Mouse (Mus musculus): ENCODE measurements at regions not wholly inside any gene's neighbourhood (a gene's known extent, or its start where the extent isn't known, plus 50 kb on each side); places are given as distances from the start of the nearest gene placed in this dataset.
A peak's percentile ranks its signal among the peaks of the same experiment; 100 is the strongest.

GRCm38 (mm10) chr8:109012655-109013054, 481.2 kb upstream of the Pmfbp1 start:
- DNase-seq (ENCODE audit: low spot score), result no peak

- DNase-seq (ENCODE audit: low spot score), result no peak
Observed at GRCm38 (mm10) chr8:109013577-109013976, 480.2 kb upstream of the Pmfbp1 start.

DNA sequence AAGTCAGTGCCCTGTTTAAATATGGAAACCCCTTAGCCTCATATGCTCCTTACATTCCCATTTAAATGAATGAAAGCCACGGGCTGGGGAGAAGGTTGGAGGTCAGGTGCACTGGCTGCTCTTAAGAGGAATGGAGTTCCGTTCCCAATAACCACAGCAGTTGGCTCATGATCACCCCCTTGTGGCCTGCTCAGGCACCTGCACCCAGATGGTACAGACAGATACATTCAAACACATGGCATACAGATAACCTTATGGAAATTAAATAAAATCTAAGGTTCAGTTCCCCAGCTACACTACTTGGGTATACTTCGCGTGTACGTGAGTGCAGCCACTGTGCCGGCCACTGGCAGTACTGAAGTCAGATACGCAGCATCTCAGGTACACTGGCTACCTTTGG, 479.1 kb upstream of the Pmfbp1 start:
- DNase-seq (ENCODE audit: low spot score), result peak; percentile 35

DNA sequence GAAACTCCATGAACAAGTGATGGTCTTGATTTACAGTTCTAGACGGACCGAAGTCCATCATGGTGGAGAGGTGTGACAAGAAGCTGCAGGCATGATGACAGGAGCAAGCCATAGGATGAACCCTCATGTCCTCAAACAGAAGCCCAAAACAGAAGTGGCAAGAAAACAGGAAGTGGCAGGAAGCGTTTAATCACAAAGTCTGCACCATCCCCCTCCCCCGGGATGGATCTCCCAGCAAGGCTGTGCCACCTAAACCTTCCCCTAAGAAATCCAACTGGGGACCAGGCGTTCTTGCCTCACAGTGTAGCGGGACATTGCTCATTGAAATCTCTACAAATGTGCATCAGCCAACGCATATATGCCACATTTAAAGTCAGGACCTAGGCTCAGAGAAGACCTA, 474.3 kb upstream of the Pmfbp1 start:
- no peak for DNase-seq (ENCODE audit: low spot score)

- DNase-seq (ENCODE audit: low spot score), result no peak
Observed at GRCm38 (mm10) chr8:109020102-109020501, 473.7 kb upstream of the Pmfbp1 start.

GRCm38 (mm10) chr8:109027923-109028322, 465.9 kb upstream of the Pmfbp1 start:
- DNase-seq (ENCODE audit: low spot score), result no peak

DNA sequence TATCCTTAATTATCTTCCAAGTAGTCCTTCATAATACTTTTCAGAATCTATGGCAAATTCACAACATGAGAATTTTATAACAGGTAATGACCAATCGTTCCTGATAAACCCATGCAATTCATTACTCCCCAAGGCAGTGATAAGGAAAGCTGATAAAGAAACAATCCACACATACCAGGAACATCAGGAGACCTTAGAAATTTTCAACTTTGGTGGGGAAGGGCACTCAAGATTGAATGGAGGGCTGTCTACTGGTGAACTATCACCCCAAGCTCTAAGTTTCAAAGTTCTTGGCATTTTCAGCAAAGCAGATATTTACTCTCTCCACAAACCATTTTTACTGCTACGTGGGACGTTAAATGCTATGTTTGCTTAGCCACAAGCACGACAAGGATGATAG, 440.2 kb upstream of the Pmfbp1 start:
- no peak for DNase-seq (ENCODE audit: low spot score)

DNA sequence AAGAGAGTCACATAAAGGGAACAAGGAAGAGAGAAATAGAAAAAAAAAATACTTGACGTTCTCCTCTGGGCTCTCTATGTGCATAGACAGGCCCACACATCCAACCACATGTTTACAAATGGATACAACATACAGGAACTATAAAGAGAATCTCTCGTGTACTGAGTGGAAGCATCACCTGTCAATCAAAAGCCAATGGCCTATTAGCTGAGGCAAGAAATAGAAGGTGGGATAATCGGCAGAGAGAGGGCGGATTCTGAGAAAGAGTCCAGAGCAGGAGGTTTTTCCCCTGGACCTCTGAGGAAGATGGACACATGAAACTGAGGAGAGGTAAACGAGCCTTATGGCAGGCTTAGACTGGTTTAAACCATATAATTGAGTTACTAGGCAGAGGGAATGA, 434.7 kb upstream of the Pmfbp1 start:
- peak; percentile 14 for DNase-seq (ENCODE audit: low spot score)

DNA sequence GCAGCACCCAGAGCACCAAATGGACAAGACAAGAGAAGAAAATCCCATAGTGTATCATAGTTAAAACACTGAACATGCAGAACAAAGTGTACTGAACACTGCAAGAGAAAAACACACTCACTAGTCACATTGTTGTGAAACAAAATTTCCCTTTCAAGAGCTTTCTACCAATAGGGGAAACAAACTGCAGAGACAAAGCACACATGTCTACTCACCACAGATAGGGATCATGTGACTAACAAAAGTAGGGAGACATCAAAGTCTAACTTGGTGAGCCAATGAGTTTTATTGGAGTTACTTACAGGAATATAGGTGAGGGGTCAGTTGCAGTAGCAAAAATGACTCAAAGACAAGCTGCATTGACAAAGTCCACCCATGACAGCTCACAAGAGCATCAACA, 431.5 kb upstream of the Pmfbp1 start:
- DNase-seq (ENCODE audit: low spot score), result no peak

DNA sequence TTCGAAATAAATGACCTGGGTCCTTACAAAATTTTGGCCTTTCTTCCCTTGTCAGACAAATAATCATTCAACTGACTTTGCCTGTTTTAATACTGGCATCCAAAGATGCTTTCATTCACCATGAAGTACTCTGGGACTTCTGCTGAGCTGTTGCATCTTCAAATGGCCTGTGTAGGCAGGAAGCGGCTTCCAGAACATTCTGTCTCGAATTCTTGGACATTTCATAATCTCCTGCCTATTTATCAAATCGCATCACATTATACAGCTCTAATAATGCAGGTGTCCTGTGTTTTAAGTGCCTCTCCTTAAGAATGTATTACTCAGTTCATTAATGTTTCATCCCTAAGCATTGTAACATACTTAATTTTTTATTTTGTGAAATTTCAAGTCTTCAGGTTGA, 420.1 kb upstream of the Pmfbp1 start:
- no peak for DNase-seq (ENCODE audit: low spot score)

GRCm38 (mm10) chr8:109075006-109075405, 418.8 kb upstream of the Pmfbp1 start:
- DNase-seq (ENCODE audit: low spot score), result peak; percentile 86

GRCm38 (mm10) chr8:109079223-109079622, 414.6 kb upstream of the Pmfbp1 start:
- DNase-seq (ENCODE audit: low spot score), result no peak

DNA sequence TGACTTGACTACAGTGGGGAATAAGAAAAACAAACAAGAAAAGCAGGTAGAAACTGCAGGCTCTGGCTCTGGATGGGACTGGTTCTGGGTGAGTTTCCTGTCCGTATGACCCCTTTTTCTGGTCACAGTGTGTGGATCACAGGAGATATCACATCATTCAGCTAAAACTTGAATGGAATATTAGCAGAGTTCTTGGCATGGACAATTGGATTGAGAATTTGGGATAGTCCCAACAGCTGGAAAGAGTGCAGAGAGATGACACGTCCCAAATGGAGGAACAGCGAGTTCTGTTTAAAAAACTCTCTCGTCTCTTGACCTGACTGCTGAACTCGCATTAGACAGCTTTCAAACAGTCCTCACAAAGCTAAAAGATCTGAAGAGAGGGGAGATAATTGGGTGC, 412.5 kb upstream of the Pmfbp1 start:
- no peak for DNase-seq (ENCODE audit: low spot score)

DNA sequence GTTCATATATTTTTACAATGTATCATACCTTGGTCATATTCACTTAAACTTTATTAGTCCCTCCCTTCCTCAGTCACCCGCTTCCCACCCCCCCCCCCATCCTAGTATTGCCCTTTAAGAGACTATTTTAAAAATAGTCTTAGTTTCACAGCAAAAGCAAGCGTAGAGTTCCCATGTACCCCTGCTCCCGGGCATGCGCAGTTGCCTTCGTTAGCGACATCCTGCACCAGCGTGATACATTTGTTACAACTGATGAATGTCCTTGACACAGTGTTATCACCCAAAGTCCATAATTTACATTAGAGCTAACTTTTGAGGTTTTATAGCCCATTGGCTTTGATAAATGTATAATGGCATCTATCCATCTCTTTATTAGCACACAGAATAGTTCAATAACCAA, 408.7 kb upstream of the Pmfbp1 start:
- peak; percentile 19 for DNase-seq (ENCODE audit: low spot score)

DNA sequence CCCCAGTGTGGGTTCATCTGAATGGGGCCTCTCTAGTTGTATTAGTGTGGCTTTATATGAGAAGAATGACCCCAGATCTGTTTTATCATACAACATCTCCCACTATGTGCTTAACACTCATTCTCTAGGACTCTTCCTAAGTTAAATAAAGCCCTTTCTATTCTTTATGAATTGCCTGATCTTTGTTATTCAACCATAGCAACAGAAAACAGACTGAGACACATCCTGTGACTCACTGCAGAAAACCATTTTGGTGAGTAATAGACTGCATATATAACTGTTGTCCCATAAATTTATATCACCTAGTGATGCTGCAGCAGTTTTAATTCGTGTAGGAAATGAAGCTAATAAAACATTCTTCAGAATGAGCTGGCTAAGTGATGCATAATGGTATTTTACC, 406.0 kb upstream of the Pmfbp1 start:
- no peak for DNase-seq (ENCODE audit: low spot score)

DNA sequence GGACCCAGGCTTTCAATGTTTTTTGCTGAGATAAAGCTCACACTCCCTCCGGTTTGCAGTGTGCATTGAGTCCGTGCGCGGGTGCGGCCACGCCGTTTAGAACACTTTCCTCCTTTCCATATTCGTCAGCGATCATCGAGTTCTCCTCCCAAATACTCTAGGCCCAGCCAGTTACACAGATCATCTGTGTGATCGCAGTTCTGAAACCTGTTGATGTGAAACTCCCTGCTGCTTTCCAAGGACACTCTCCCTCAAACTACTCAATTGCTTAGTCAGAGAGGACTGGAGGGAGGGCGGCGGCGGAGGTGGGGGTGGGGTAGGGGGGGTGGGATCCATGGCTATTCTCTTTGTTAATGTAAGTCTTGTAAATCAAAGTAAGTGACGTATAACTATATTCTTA, 394.2 kb upstream of the Pmfbp1 start:
- DNase-seq (ENCODE audit: low spot score), result no peak

DNA sequence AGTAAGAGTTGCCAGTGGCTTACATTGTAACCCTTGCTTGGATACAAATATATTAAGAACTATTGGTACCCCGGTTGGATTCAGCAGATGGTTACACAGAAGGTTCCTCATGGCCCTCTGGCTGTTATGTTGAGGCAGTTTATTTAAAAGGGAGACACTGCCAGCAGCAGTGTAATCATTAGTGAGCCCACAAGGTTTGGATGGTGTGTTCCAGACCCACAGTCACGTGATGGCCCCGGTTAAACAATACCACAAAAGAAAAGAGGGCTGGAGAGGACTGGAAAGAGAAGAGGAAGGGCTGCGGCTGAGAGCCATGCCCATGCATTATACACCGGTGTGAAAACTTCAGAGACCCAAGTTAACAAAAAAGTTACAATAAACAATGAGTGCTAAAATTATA, 392.4 kb upstream of the Pmfbp1 start:
- no peak for DNase-seq (ENCODE audit: low spot score)

DNA sequence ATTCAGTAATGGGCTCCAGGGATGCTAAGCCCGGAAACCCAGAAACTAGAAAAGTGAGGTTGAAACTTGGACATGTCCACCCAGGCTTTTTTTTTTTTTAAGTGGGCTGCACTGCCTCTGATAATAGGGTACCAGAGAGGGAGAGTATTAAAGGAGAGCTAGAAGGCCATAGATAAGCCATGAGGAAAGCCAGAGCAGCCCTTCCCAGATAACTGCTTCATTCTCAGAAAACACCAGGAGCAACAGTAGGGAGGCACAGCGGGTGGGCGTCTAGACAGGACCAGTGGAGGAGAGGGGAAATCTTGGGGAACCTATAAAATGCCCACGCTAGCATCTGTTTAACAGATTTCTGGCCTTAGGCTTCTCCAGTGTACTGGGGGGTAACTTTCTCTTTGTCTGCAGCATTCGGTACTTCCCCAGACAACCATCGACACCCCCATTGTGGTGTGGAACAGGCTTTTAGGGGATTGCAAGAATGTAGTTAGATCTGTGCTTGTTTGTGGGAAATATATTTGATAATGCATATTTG, 389.0 kb upstream of the Pmfbp1 start:
- DNase-seq (ENCODE audit: low spot score), result no peak

- no peak for DNase-seq (ENCODE audit: low spot score)
Observed at GRCm38 (mm10) chr8:109105693-109106092, 388.1 kb upstream of the Pmfbp1 start.

- no peak for DNase-seq (ENCODE audit: low spot score)
Observed at GRCm38 (mm10) chr8:109106971-109107370, 386.9 kb upstream of the Pmfbp1 start.

GRCm38 (mm10) chr8:109107762-109108161, 386.1 kb upstream of the Pmfbp1 start:
- no peak for DNase-seq (ENCODE audit: low spot score)

GRCm38 (mm10) chr8:109109390-109109789, 384.4 kb upstream of the Pmfbp1 start:
- no peak for DNase-seq (ENCODE audit: low spot score)

DNA sequence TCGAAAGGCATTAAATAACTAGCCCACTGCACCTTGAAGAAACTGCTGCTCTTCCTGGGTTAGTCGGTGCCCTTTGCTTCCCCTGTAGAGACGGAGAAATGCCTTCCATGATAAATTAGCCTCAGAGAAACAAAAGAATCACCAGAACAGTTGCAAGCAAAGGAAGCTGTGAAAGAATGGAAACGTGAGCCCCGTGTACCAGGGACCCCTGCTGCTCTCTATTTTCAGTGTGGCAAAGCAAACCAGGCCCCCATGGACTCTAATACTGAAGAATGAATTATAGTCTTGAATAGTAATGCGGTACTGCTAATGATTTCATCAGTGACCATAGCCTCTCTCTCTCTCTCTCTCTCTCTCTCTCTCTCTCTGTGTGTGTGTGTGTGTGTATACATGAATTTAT, 372.1 kb upstream of the Pmfbp1 start:
- DNase-seq (ENCODE audit: low spot score), result no peak

GRCm38 (mm10) chr8:109142495-109143158, 351.2 kb upstream of the Pmfbp1 start:
- no peak for DNase-seq (ENCODE audit: low spot score)
